Mouse (Mus musculus) testis, adult 2 months (tissue): Measurements from ENCODE around the gene Syngr1.

ENCODE experiments used
- CTCF ChIP-seq: fragments of 200-500 bp; IDR thresholded peaks from 2 replicates; pipeline ENCODE4 v1.5.1; 2012; ENCODE audit warnings: low read depth, mild to moderate bottlenecking, inconsistent platforms, low read length, moderate library complexity; ENCODE audit not compliant: control insufficient read depth, insufficient read depth, insufficient replicate concordance
- POLR2A ChIP-seq: fragments of 200-500 bp; IDR thresholded peaks from 2 replicates; pipeline ENCODE4 v1.6.1; 2012; ENCODE audit warnings: low read depth, mild to moderate bottlenecking, inconsistent platforms, low read length, moderate library complexity; ENCODE audit not compliant: control insufficient read depth

DNA sequence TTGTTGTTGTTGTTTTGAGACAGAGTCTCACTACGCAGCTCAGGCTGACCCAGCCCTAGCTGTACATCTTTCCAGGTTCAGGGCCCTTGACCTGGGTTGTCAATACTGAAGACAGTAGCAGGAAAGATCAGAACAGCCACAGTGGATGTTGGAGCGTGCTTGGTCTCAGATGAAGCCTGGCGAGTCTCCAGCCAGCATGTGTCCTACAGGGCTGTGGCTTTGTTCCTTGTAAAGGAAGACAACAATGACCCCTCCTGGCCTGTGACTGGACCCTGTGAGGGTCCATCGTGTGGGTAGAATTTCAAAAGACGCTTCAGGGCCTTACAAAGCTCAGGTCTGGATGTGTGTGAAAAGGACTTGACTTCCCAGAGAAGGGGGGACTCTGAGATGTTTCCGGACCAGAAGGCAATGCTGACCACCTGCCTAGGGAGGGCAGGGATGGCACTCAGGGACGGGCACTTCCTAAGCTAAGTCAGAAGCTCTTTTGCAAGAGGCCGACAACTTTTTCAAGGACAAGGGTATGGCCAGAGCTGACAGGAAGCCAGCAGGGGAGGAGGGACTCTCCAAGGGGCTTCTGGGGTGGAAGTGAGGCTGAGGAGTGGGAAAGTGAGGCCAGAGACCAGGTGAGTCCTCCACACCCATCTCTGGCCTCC is 37.6 kb upstream of the Syngr1 start:
- TF ChIP-seq CTCF: no peak
- TF ChIP-seq POLR2A: no peak
